Mouse (Mus musculus): Measurements from ENCODE around the gene Nsdhl. TPM values are rescaled to one million over a fixed set of nuclear protein-coding genes. Genes with fewer than 3 reads are reported as not detected.

The Nsdhl gene
- polyA plus RNA-seq, 1 experiment, result 4.2 TPM

DNA sequence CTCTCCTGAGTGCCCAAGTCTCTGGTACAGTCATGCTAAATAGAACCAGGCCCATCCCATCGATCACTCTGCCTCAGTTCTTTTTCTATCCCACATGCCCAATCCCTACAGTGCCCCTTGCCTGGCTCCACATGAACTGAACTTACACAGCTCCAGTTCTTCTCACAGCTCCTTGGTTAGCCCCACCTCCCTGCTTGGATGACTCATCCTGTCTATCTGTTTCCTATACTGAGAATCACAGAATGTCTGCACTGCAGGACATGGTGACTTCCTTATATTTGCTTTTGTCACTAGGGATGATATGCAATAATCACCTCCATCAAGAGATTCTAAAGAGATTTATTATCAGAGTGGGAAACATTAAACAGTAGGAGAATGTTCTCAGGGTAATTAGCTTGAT lies 6.7 kb upstream of the Nsdhl start:
- H3K27ac ChIP-seq (ENCODE audit: insufficient read depth, low read length), result no peak overlapping the region
- DNase-seq (ENCODE audit: low read depth in 1 of 2, low spot score in 2 of 2), result no peak
- 81% methylated on average over 1 of the region's 1 CpGs for WGBS
- H3K4me3 ChIP-seq (ENCODE audit: extremely low read depth, insufficient read depth, insufficient read length), result no peak overlapping the region
- no peaks in the 10 kb centered on the region for H3K27me3 ChIP-seq (ENCODE audit: control insufficient read depth, insufficient read depth, low read length)
- H3K4me1 ChIP-seq (ENCODE audit: control insufficient read depth, insufficient read depth, insufficient read length), result no peaks in the 10 kb centered on the region
- TF ChIP-seq CTCF (IDR thresholded peaks at IDR 0.05; ENCODE audit: extremely low read depth, insufficient read depth, insufficient read length, insufficient replicate concordance) (no peak), POLR2A (IDR thresholded peaks at IDR 0.05; ENCODE audit: low read depth, low read length) (no peak)
- 0 out of 2 replicates have a peak, but pooled peaks cover 1% of the 10 kb centered on the region for H3K36me3 ChIP-seq (ENCODE audit: control insufficient read depth, insufficient read depth, low read length)

- TF ChIP-seq CTCF (IDR thresholded peaks at IDR 0.05; ENCODE audit: extremely low read depth, insufficient read depth, insufficient read length, insufficient replicate concordance), result no peak
- no peak for TF ChIP-seq POLR2A (IDR thresholded peaks at IDR 0.05; ENCODE audit: low read depth, low read length)
- 23% methylated on average over 6 of the region's 6 CpGs for WGBS
Measured at GRCm38 (mm10) chrX:72918682-72919059, 314 bp downstream of the Nsdhl start.

GRCm38 (mm10) chrX:72921391-72921790 lies 3.0 kb downstream of the Nsdhl start:
- Histone ChIP-seq H3K4me1 (ENCODE audit: control insufficient read depth, insufficient read depth, insufficient read length) (no peaks in the 10 kb centered on the region; the same call in 1 of the 2 replicates), H3K36me3 (ENCODE audit: control insufficient read depth, insufficient read depth, low read length) (no peaks in the 10 kb centered on the region), H3K27ac (ENCODE audit: insufficient read depth, low read length) (no peak overlapping the region), H3K4me3 (ENCODE audit: extremely low read depth, insufficient read depth, insufficient read length) (no peak overlapping the region), H3K27me3 (ENCODE audit: control insufficient read depth, insufficient read depth, low read length) (no peaks in the 10 kb centered on the region)
- WGBS, result 77% methylated on average over 2 of the region's 2 CpGs
- DNase-seq (ENCODE audit: low read depth in 1 of 2, low spot score in 2 of 2), result no peak
- TF ChIP-seq CTCF (IDR thresholded peaks at IDR 0.05; ENCODE audit: extremely low read depth, insufficient read depth, insufficient read length, insufficient replicate concordance) (no peak), POLR2A (IDR thresholded peaks at IDR 0.05; ENCODE audit: low read depth, low read length) (no peak)

More at GRCm38 (mm10) chrX:72918682-72919059, 314 bp downstream of the Nsdhl start:
- Histone ChIP-seq H3K27ac (ENCODE audit: insufficient read depth, low read length) (peak overlapping the region; percentile 71; the same call in 1 of the 2 replicates), H3K4me1 (ENCODE audit: control insufficient read depth, insufficient read depth, insufficient read length) (no peaks in the 10 kb centered on the region; the same call in 1 of the 2 replicates), H3K36me3 (ENCODE audit: control insufficient read depth, insufficient read depth, low read length) (0 out of 2 replicates have a peak, but pooled peaks cover 1% of the 10 kb centered on the region), H3K27me3 (ENCODE audit: control insufficient read depth, insufficient read depth, low read length) (no peaks in the 10 kb centered on the region), H3K4me3 (ENCODE audit: extremely low read depth, insufficient read depth, insufficient read length) (peak overlapping the region; percentile 70)
- no peak for DNase-seq (ENCODE audit: low read depth in 1 of 2, low spot score in 2 of 2)

- no peak overlapping the region for H3K4me3 ChIP-seq (ENCODE audit: extremely low read depth, insufficient read depth, insufficient read length)
- H3K27me3 ChIP-seq (ENCODE audit: control insufficient read depth, insufficient read depth, low read length), result no peaks in the 10 kb centered on the region
- TF ChIP-seq CTCF (IDR thresholded peaks at IDR 0.05; ENCODE audit: extremely low read depth, insufficient read depth, insufficient read length, insufficient replicate concordance) (no peak), POLR2A (IDR thresholded peaks at IDR 0.05; ENCODE audit: low read depth, low read length) (no peak)
- 90% methylated on average over 4 of the region's 4 CpGs for WGBS
- H3K36me3 ChIP-seq (ENCODE audit: control insufficient read depth, insufficient read depth, low read length), result peaks cover 2% of the 10 kb centered on the region; the same call in 1 of the 2 replicates
- no peak for DNase-seq (ENCODE audit: low read depth in 1 of 2, low spot score in 2 of 2)
- H3K4me1 ChIP-seq (ENCODE audit: control insufficient read depth, insufficient read depth, insufficient read length), result no peaks in the 10 kb centered on the region
- H3K27ac ChIP-seq (ENCODE audit: insufficient read depth, low read length), result no peak overlapping the region
Measured at GRCm38 (mm10) chrX:72953464-72953863, 35.1 kb downstream of the Nsdhl start.

GRCm38 (mm10) chrX:72956486-72956885 lies 38.1 kb downstream of the Nsdhl start:
- peaks cover 2% of the 10 kb centered on the region; the same call in 1 of the 2 replicates for H3K36me3 ChIP-seq (ENCODE audit: control insufficient read depth, insufficient read depth, low read length)

DNA sequence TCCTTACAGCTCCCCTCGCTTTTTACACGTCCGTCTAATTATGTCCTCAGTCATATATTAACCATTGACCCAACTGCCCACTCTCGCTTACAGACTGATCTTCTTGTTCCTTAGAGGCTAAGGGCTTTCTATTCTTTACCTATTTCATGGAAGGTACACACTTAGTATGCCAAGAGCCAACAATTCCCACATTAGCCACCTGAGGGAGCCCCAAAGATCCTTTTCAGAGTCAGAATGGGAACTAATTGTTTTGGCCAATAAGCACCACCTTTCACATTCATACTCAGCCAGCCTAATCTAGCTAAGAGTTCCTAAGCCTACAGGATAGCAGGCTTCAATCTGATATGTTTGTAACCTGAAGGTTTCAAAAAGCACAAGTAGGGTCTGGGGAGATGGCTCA lies 42.1 kb downstream of the Nsdhl start:
- DNase-seq (ENCODE audit: low read depth in 1 of 2, low spot score in 2 of 2), result no peak
- no peak for TF ChIP-seq CTCF (IDR thresholded peaks at IDR 0.05; ENCODE audit: extremely low read depth, insufficient read depth, insufficient read length, insufficient replicate concordance)
- no peak for TF ChIP-seq POLR2A (IDR thresholded peaks at IDR 0.05; ENCODE audit: low read depth, low read length)
- H3K4me3 ChIP-seq (ENCODE audit: extremely low read depth, insufficient read depth, insufficient read length), result no peak overlapping the region
- peaks cover 2% of the 10 kb centered on the region; the same call in 1 of the 2 replicates for H3K36me3 ChIP-seq (ENCODE audit: control insufficient read depth, insufficient read depth, low read length)
- no peaks in the 10 kb centered on the region for H3K27me3 ChIP-seq (ENCODE audit: control insufficient read depth, insufficient read depth, low read length)
- H3K27ac ChIP-seq (ENCODE audit: insufficient read depth, low read length), result no peak overlapping the region
- WGBS, result 92% methylated on average over 4 of the region's 4 CpGs
- H3K4me1 ChIP-seq (ENCODE audit: control insufficient read depth, insufficient read depth, insufficient read length), result no peaks in the 10 kb centered on the region

More at GRCm38 (mm10) chrX:72956486-72956885, 38.1 kb downstream of the Nsdhl start:
- Histone ChIP-seq H3K4me3 (ENCODE audit: extremely low read depth, insufficient read depth, insufficient read length) (no peak overlapping the region), H3K4me1 (ENCODE audit: control insufficient read depth, insufficient read depth, insufficient read length) (no peaks in the 10 kb centered on the region), H3K27me3 (ENCODE audit: control insufficient read depth, insufficient read depth, low read length) (no peaks in the 10 kb centered on the region), H3K27ac (ENCODE audit: insufficient read depth, low read length) (no peak overlapping the region)
- TF ChIP-seq POLR2A (IDR thresholded peaks at IDR 0.05; ENCODE audit: low read depth, low read length), result no peak
- TF ChIP-seq CTCF (IDR thresholded peaks at IDR 0.05; ENCODE audit: extremely low read depth, insufficient read depth, insufficient read length, insufficient replicate concordance), result no peak
- 85% methylated on average over 4 of the region's 4 CpGs for WGBS
- DNase-seq (ENCODE audit: low read depth in 1 of 2, low spot score in 2 of 2), result no peak

- no peaks in the 10 kb centered on the region for H3K4me1 ChIP-seq (ENCODE audit: control insufficient read depth, insufficient read depth, insufficient read length)
- no peaks in the 10 kb centered on the region for H3K27me3 ChIP-seq (ENCODE audit: control insufficient read depth, insufficient read depth, low read length)
- no peak for DNase-seq (ENCODE audit: low read depth in 1 of 2, low spot score in 2 of 2)
- TF ChIP-seq CTCF (IDR thresholded peaks at IDR 0.05; ENCODE audit: extremely low read depth, insufficient read depth, insufficient read length, insufficient replicate concordance), result no peak
- TF ChIP-seq POLR2A (IDR thresholded peaks at IDR 0.05; ENCODE audit: low read depth, low read length), result no peak
- no peak overlapping the region for H3K4me3 ChIP-seq (ENCODE audit: extremely low read depth, insufficient read depth, insufficient read length)
- H3K36me3 ChIP-seq (ENCODE audit: control insufficient read depth, insufficient read depth, low read length), result no peaks in the 10 kb centered on the region
- WGBS, result 75% methylated on average over 3 of the region's 3 CpGs
- H3K27ac ChIP-seq (ENCODE audit: insufficient read depth, low read length), result no peak overlapping the region
Measured at GRCm38 (mm10) chrX:72961511-72961910, 43.2 kb downstream of the Nsdhl start.
